Mouse (Mus musculus): ENCODE results near the gene Wars. TPM values are rescaled to one million over a fixed set of nuclear protein-coding genes. Genes with fewer than 3 reads are reported as not detected.

The Wars gene
- polyA plus RNA-seq, 1 experiment = 65.8 TPM

GRCm38 (mm10) chr12:108938844-108939243 lies 44.9 kb upstream of the Wars start:
- Histone ChIP-seq H3K4me3 (ENCODE audit: insufficient read depth, poor library complexity, severe bottlenecking) (no peak overlapping the region), H3K79me3 (ENCODE audit: low read depth) (no peaks in the 10 kb centered on the region), H3K27me3 (ENCODE audit: control insufficient read depth, insufficient read depth, insufficient read length) (no peaks in the 10 kb centered on the region), H3K36me3 (ENCODE audit: control insufficient read depth, insufficient read depth) (no peaks in the 10 kb centered on the region), H3K79me2 (ENCODE audit: control insufficient read depth, insufficient read depth) (no peaks in the 10 kb centered on the region), H3ac (ENCODE audit: control insufficient read depth, insufficient read length, low read depth) (no peak overlapping the region)
- TF ChIP-seq MYOD1 (IDR thresholded peaks at IDR 0.05; ENCODE audit: control insufficient read depth, insufficient read length, low read depth) (peak; percentile 26), MAX (IDR thresholded peaks at IDR 0.05) (no peak)

- no peak overlapping the region for H3K4me3 ChIP-seq (ENCODE audit: insufficient read depth, poor library complexity, severe bottlenecking)
- no peaks in the 10 kb centered on the region for H3K79me3 ChIP-seq (ENCODE audit: low read depth)
- H3K27me3 ChIP-seq (ENCODE audit: control insufficient read depth, insufficient read depth, insufficient read length) = no peaks in the 10 kb centered on the region
- no peaks in the 10 kb centered on the region for H3K79me2 ChIP-seq (ENCODE audit: control insufficient read depth, insufficient read depth)
- H3K36me3 ChIP-seq (ENCODE audit: control insufficient read depth, insufficient read depth) = no peaks in the 10 kb centered on the region
- TF ChIP-seq CEBPB (IDR thresholded peaks at IDR 0.05; ENCODE audit: low read depth) = peak; percentile 80
- TF ChIP-seq FOSL1 (IDR thresholded peaks at IDR 0.05; ENCODE audit: insufficient read depth, low read length, poor library complexity, severe bottlenecking) = no peak
- TF ChIP-seq MYOG (IDR thresholded peaks at IDR 0.05; ENCODE audit: control insufficient read depth, extremely low read depth, insufficient read length) = no peak
- no peak overlapping the region for H3ac ChIP-seq (ENCODE audit: control insufficient read depth, insufficient read length, low read depth)
Observed at GRCm38 (mm10) chr12:108937506-108937905, 43.5 kb upstream of the Wars start.

GRCm38 (mm10) chr12:108936834-108937233 lies 42.9 kb upstream of the Wars start:
- no peaks in the 10 kb centered on the region for H3K79me2 ChIP-seq (ENCODE audit: control insufficient read depth, insufficient read depth)
- no peaks in the 10 kb centered on the region for H3K79me3 ChIP-seq (ENCODE audit: low read depth)
- H3K36me3 ChIP-seq (ENCODE audit: control insufficient read depth, insufficient read depth) = no peaks in the 10 kb centered on the region
- H3ac ChIP-seq (ENCODE audit: control insufficient read depth, insufficient read length, low read depth) = no peak overlapping the region
- no peak overlapping the region for H3K4me3 ChIP-seq (ENCODE audit: insufficient read depth, poor library complexity, severe bottlenecking)
- H3K27me3 ChIP-seq (ENCODE audit: control insufficient read depth, insufficient read depth, insufficient read length) = no peaks in the 10 kb centered on the region
- no peak for TF ChIP-seq MYOG (IDR thresholded peaks at IDR 0.05; ENCODE audit: control insufficient read depth, extremely low read depth, insufficient read length)
- TF ChIP-seq CEBPB (IDR thresholded peaks at IDR 0.05; ENCODE audit: low read depth) = no peak
- no peak for TF ChIP-seq MYOD1 (IDR thresholded peaks at IDR 0.05; ENCODE audit: control insufficient read depth, insufficient read length, low read depth)
- no peak for TF ChIP-seq USF1 (IDR thresholded peaks at IDR 0.05; ENCODE audit: low read depth)
- TF ChIP-seq FOSL1 (IDR thresholded peaks at IDR 0.05; ENCODE audit: insufficient read depth, low read length, poor library complexity, severe bottlenecking) = no peak
- TF ChIP-seq CTCF (IDR thresholded peaks at IDR 0.05; ENCODE audit: control insufficient read depth, insufficient read depth, insufficient read length) = no peak
- TF ChIP-seq MAX (IDR thresholded peaks at IDR 0.05) = no peak

GRCm38 (mm10) chr12:108934231-108934630 lies 40.3 kb upstream of the Wars start:
- Histone ChIP-seq H3K36me3 (ENCODE audit: control insufficient read depth, insufficient read depth) (no peaks in the 10 kb centered on the region), H3K4me3 (ENCODE audit: insufficient read depth, poor library complexity, severe bottlenecking) (no peak overlapping the region), H3K27me3 (ENCODE audit: control insufficient read depth, insufficient read depth, insufficient read length) (no peaks in the 10 kb centered on the region), H3K79me3 (ENCODE audit: low read depth) (no peaks in the 10 kb centered on the region), H3K79me2 (ENCODE audit: control insufficient read depth, insufficient read depth) (no peaks in the 10 kb centered on the region), H3ac (ENCODE audit: control insufficient read depth, insufficient read length, low read depth) (no peak overlapping the region)
- TF ChIP-seq FOSL1 (IDR thresholded peaks at IDR 0.05; ENCODE audit: insufficient read depth, low read length, poor library complexity, severe bottlenecking) (no peak), CTCF (IDR thresholded peaks at IDR 0.05; ENCODE audit: control insufficient read depth, insufficient read depth, insufficient read length) (no peak), MYOG (IDR thresholded peaks at IDR 0.05; ENCODE audit: control insufficient read depth, extremely low read depth, insufficient read length) (no peak), USF1 (IDR thresholded peaks at IDR 0.05; ENCODE audit: low read depth) (no peak), MYOD1 (IDR thresholded peaks at IDR 0.05; ENCODE audit: control insufficient read depth, insufficient read length, low read depth) (no peak), CEBPB (IDR thresholded peaks at IDR 0.05; ENCODE audit: low read depth) (no peak), MAX (IDR thresholded peaks at IDR 0.05) (no peak)

- no peaks in the 10 kb centered on the region for H3K79me3 ChIP-seq (ENCODE audit: low read depth)
- H3K27me3 ChIP-seq (ENCODE audit: control insufficient read depth, insufficient read depth, insufficient read length) = no peaks in the 10 kb centered on the region
- H3ac ChIP-seq (ENCODE audit: control insufficient read depth, insufficient read length, low read depth) = no peak overlapping the region
- H3K79me2 ChIP-seq (ENCODE audit: control insufficient read depth, insufficient read depth) = no peaks in the 10 kb centered on the region
- no peaks in the 10 kb centered on the region for H3K36me3 ChIP-seq (ENCODE audit: control insufficient read depth, insufficient read depth)
- TF ChIP-seq MAX (IDR thresholded peaks at IDR 0.05) (no peak), FOSL1 (IDR thresholded peaks at IDR 0.05; ENCODE audit: insufficient read depth, low read length, poor library complexity, severe bottlenecking) (no peak)
- no peak overlapping the region for H3K4me3 ChIP-seq (ENCODE audit: insufficient read depth, poor library complexity, severe bottlenecking)
Observed at GRCm38 (mm10) chr12:108932113-108932512, 38.1 kb upstream of the Wars start.

GRCm38 (mm10) chr12:108931341-108932053 lies 37.5 kb upstream of the Wars start:
- TF ChIP-seq CTCF (IDR thresholded peaks at IDR 0.05; ENCODE audit: control insufficient read depth, insufficient read depth, insufficient read length) (no peak), USF1 (IDR thresholded peaks at IDR 0.05; ENCODE audit: low read depth) (no peak), FOSL1 (IDR thresholded peaks at IDR 0.05; ENCODE audit: insufficient read depth, low read length, poor library complexity, severe bottlenecking) (no peak), MYOD1 (IDR thresholded peaks at IDR 0.05; ENCODE audit: control insufficient read depth, insufficient read length, low read depth) (no peak), MYOG (IDR thresholded peaks at IDR 0.05; ENCODE audit: control insufficient read depth, extremely low read depth, insufficient read length) (no peak), CEBPB (IDR thresholded peaks at IDR 0.05; ENCODE audit: low read depth) (no peak), MAX (IDR thresholded peaks at IDR 0.05) (no peak)
- H3K27me3 ChIP-seq (ENCODE audit: control insufficient read depth, insufficient read depth, insufficient read length) = no peaks in the 10 kb centered on the region
- no peaks in the 10 kb centered on the region for H3K36me3 ChIP-seq (ENCODE audit: control insufficient read depth, insufficient read depth)
- no peaks in the 10 kb centered on the region for H3K79me2 ChIP-seq (ENCODE audit: control insufficient read depth, insufficient read depth)
- no peak overlapping the region for H3ac ChIP-seq (ENCODE audit: control insufficient read depth, insufficient read length, low read depth)
- no peaks in the 10 kb centered on the region for H3K79me3 ChIP-seq (ENCODE audit: low read depth)
- H3K4me3 ChIP-seq (ENCODE audit: insufficient read depth, poor library complexity, severe bottlenecking) = no peak overlapping the region
